ENCODE assay signal across 9 mouse cellular contexts in the genomic region with DNA sequence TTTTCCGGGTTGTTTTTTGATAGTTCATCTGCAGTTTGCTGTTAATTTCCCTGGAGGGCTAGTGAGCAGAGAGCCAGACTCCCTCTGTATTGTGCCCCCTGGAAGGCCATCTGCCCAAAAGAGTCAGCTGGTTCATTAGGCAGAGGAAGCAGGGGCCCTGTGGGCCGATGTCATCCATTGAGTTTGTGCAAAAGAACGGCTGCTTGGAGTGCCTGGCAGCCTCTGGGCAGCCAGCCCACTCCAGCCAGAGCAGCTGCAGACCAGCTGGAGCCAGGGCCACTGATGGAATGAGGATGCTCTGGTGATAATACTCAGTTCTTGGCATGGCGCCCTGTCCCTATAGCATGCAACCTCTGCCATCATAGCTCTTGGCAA. TPM values are rescaled to one million over a fixed set of nuclear protein-coding genes. Genes with fewer than 3 reads are reported as not detected.
DNase-seq lines count a peak whose midpoint lies in the region; ATAC-seq lines count a peak whose summit lies in the region.
"Had no signal": no experiment of that assay in that cellular context is flagged by ENCODE, and none has a peak within 500 bp of the region (broad histone marks: within the 10 kb centered on the region; RNA-seq: fewer than 3 reads in every experiment).

No protein-coding gene starts in this region.

- H3K4me2 ChIP-seq in heart, embryonic 12.5 days = no peak overlapping the region
- no peak overlapping the region for H3K4me2 ChIP-seq in heart, embryonic 11.5 days
- no peak overlapping the region for H3K4me2 ChIP-seq in midbrain, embryonic 16.5 days (ENCODE audit: low read length)

- H3K4me3 ChIP-seq in heart, embryonic 12.5 days = no peak overlapping the region
- no peak overlapping the region for H3K4me3 ChIP-seq in heart, embryonic 11.5 days (ENCODE audit: low read depth, low read length)
- H3K4me3 ChIP-seq in midbrain, embryonic 16.5 days (ENCODE audit: low read depth, low read length) = no peak overlapping the region

- peak overlapping the region; percentile 36 for H3K27ac ChIP-seq in heart, embryonic 12.5 days (ENCODE audit: poor library complexity, severe bottlenecking)
- H3K27ac ChIP-seq in heart, embryonic 11.5 days (ENCODE audit: low read depth, low read length) = no peak overlapping the region
- H3K27ac ChIP-seq in midbrain, embryonic 16.5 days (ENCODE audit: low read length) = no peak overlapping the region; the same call in 1 of the 2 replicates

- WGBS in heart, embryonic 12.5 days = 44% methylated on average over 4 of the region's 4 CpGs
- WGBS in heart, embryonic 11.5 days (ENCODE audit: insufficient replicate concordance) = 44% methylated on average over 4 of the region's 4 CpGs
- WGBS in midbrain, embryonic 16.5 days = 32% methylated on average over 4 of the region's 4 CpGs

- H3K9me3 ChIP-seq in heart, embryonic 12.5 days (replicated peaks) = no peaks in the 10 kb centered on the region
- no peaks in the 10 kb centered on the region for H3K9me3 ChIP-seq in heart, embryonic 11.5 days (replicated peaks; ENCODE audit: control insufficient read depth, low read length)
- no peaks in the 10 kb centered on the region for H3K9me3 ChIP-seq in midbrain, embryonic 16.5 days (replicated peaks; ENCODE audit: control insufficient read depth, low read length, poor library complexity, severe bottlenecking)

- H3K36me3 ChIP-seq in heart, embryonic 12.5 days = no peaks in the 10 kb centered on the region
- no peaks in the 10 kb centered on the region for H3K36me3 ChIP-seq in heart, embryonic 11.5 days (ENCODE audit: control insufficient read depth, insufficient read depth, low read length)
- no peaks in the 10 kb centered on the region for H3K36me3 ChIP-seq in midbrain, embryonic 16.5 days (ENCODE audit: control insufficient read depth, insufficient read depth, low read length)

- H3K9ac ChIP-seq in heart, embryonic 12.5 days = no peak overlapping the region
- no peak overlapping the region for H3K9ac ChIP-seq in heart, embryonic 11.5 days (ENCODE audit: low read depth, low read length)
- no peak overlapping the region for H3K9ac ChIP-seq in midbrain, embryonic 16.5 days (ENCODE audit: low read depth, low read length)

- peak; percentile 59; the same call in 1 of the 2 replicates for ATAC-seq in heart, embryonic 12.5 days (ENCODE audit: insufficient number of reproducible peaks, low FRiP score)
- ATAC-seq in heart, embryonic 11.5 days (replicated peaks; ENCODE audit: insufficient number of reproducible peaks, low FRiP score, low TSS enrichment) = no peak
- peak; percentile 64 for ATAC-seq in midbrain, embryonic 16.5 days
- ATAC-seq: Patski had no signal

- 0 out of 2 replicates have a peak, but pooled peaks cover 12% of the 10 kb centered on the region for H3K27me3 ChIP-seq in heart, embryonic 12.5 days (replicated peaks)
- H3K27me3 ChIP-seq in heart, embryonic 11.5 days (ENCODE audit: control insufficient read depth, insufficient read depth, low read length) = 0 out of 2 replicates have a peak, but pooled peaks cover 3% of the 10 kb centered on the region
- H3K27me3 ChIP-seq in midbrain, embryonic 16.5 days (ENCODE audit: control insufficient read depth, insufficient read depth, low read depth, low read length) = no peaks in the 10 kb centered on the region
- H3K27me3 ChIP-seq: Patski had no signal

- H3K4me1 ChIP-seq in heart, embryonic 12.5 days (replicated peaks) = peaks cover 48% of the 10 kb centered on the region
- H3K4me1 ChIP-seq in heart, embryonic 11.5 days (ENCODE audit: control insufficient read depth, insufficient read depth, low read length) = peaks cover 22% of the 10 kb centered on the region
- peaks cover 7% of the 10 kb centered on the region; the same call in 1 of the 2 replicates for H3K4me1 ChIP-seq in midbrain, embryonic 16.5 days (ENCODE audit: control insufficient read depth, insufficient read depth, low read length)

- DNase-seq in adipocyte (ENCODE audit: low spot score) = peak; percentile 86
- peak; percentile 42 to 62 for DNase-seq in frontal cortex, adult 2 months (ENCODE audit: extremely low spot score in 1 of 2, low spot score in 1 of 2)
- DNase-seq in layer of hippocampus, postnatal 14 days (ENCODE audit: low spot score in 2 of 2) = peak; percentile 65 to 82
- no peak for DNase-seq in yolk sac, embryonic 10.5 days (ENCODE audit: low spot score)
- no peak for DNase-seq in kidney, adult 18-20 months

RNA-seq across cellular contexts. Expression of a gene that starts 20.6 kb away (rescaled TPM):
- polyA plus RNA-seq in heart, embryonic 12.5 days (2016; fragmentation: Nextera tagmentation; extraction: Ambion mirVana) = 11.8 and 12.4 TPM in 2 replicates
- polyA plus RNA-seq in heart, embryonic 11.5 days (2014; fragmentation: Nextera tagmentation; extraction: Ambion mirVana) = 8.8 and 9.0 TPM in 2 replicates
- 32.4 and 40.1 TPM in 2 replicates for polyA plus RNA-seq in frontal cortex, adult 2 months (2012; rRNA removed)
- 10 to 100 TPM in 1 of 2 experiments, 1 to 10 TPM in 1; 9.8 to 10.0 TPM for total RNA-seq in layer of hippocampus, postnatal 14 days (2021)
- polyA plus RNA-seq in midbrain, embryonic 16.5 days (2015; fragmentation: Nextera tagmentation; extraction: Ambion mirVana) = 10.3 and 12.0 TPM in 2 replicates

Comparison
In these comparisons a context has a peak if more than half of its experiments do, and no peak if none do; other contexts are left out.
1. DNase-seq: peak in adipocyte (single experiment), frontal cortex, adult 2 months (2 of 2) and layer of hippocampus, postnatal 14 days (2 of 2); none in yolk sac, embryonic 10.5 days (single experiment) and kidney, adult 18-20 months (single experiment).